Mouse (Mus musculus) retina, postnatal 1 day (tissue): ENCODE data around the gene Svs6.
A peak's percentile ranks its signal among the peaks of the same experiment; 100 is the strongest.
"Not testable (repeated sequence)": the region's sequence is repeated elsewhere in the genome, so short reads cannot be mapped to it uniquely, and the experiment has no call there.

ENCODE experiments used
- DNase-seq: peaks from one replicate; pipeline ENCODE4 v3.0.0-alpha.2; 2012

Svs6 gene

DNA sequence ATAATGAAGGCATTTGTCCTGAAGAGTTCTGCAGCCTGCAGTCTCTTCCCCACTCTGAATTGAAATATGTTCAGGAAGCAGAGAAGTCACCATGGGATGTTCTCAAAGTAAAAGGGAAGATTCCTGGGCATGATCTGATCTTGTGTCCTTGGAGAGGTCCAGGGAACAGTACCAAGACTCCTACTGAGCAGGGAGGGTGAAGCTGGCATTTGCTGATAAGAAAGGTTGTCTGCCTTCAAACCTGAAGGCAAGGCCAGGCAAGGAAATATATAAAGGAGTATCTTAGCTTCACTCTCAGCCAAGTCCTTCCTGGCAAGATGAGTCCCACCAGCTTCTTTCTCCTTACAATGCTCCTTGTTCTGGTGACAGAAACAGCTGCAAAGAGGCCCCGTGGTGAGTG, at the start of gene Svs6:
Gene Svs6, plus strand, starts transcription at position 301 of the 400 bp plus-strand sequence.
- not testable (repeated sequence) for DNase-seq

GRCm38 (mm10) chr2:164278359-164278758, 38.2 kb upstream of the Svs6 start, which contains the start of gene Svs4:
Gene Svs4 (minus strand): TSS chr2:164278459.
- no peak for DNase-seq

- not testable (repeated sequence) for DNase-seq
These were observed 27.6 kb upstream of the Svs6 start, which contains the start of gene Svs3a for GRCm38 (mm10) chr2:164288968-164289367. Gene Svs3a (plus strand): TSS chr2:164289268.

- no peak for DNase-seq
These were observed 4.0 kb upstream of the Svs6 start for GRCm38 (mm10) chr2:164312599-164312998.

- not testable (repeated sequence) for DNase-seq
These were observed 1.1 kb upstream of the Svs6 start for GRCm38 (mm10) chr2:164315460-164315859.

DNA sequence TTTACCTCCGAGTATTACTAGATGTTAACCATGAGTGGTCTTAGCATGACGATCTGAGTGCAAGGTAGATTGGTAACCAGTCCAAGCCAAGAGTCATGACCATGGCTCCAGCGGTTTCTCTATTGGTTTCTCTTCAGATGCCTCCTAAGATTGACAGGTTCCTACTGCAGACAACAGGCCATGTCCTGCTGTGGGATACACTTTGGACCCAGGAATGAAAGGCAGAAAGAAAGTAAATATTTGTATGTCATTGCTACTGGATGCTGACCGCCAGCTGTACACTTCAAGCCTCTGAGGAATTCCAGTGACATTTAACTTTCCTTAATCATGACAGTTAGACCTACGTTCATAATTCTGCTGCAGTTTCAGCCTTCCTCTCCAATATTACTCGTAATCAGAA, 4.4 kb downstream of the Svs6 start:
- no peak for DNase-seq

GRCm38 (mm10) chr2:164332440-164332839, 15.9 kb downstream of the Svs6 start, which contains the start of gene Svs5:
Gene Svs5 (plus strand): TSS chr2:164332740.
- DNase-seq, result not testable (repeated sequence)

- not testable (repeated sequence) for DNase-seq
These were observed 27.2 kb downstream of the Svs6 start for GRCm38 (mm10) chr2:164343732-164344131.

- not testable (repeated sequence) for DNase-seq
These were observed 31.1 kb downstream of the Svs6 start for GRCm38 (mm10) chr2:164347697-164348096.

GRCm38 (mm10) chr2:164348980-164349379, 32.4 kb downstream of the Svs6 start:
- peak; percentile 49 for DNase-seq

- no peak for DNase-seq
These were observed 36.1 kb downstream of the Svs6 start for GRCm38 (mm10) chr2:164352697-164353096.

DNA sequence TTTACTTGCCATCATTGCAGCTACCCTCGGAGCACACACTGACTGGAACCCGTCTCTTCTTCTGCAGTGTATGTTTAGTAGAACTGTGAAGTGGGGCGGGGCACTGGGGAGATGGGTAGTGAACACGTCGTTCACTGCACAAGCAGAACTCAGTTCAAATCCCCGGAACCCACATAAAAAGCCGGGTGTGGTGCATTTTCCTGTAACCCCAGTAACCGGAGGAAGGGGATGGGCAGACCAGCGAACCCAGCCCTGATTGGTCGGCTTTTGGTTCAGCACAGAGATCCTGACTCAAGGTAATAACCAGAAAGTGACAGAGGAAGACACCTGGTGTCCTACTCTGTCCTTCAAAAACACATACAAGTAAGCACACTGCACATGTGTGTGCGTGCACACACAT, 36.8 kb downstream of the Svs6 start:
- no peak for DNase-seq

DNA sequence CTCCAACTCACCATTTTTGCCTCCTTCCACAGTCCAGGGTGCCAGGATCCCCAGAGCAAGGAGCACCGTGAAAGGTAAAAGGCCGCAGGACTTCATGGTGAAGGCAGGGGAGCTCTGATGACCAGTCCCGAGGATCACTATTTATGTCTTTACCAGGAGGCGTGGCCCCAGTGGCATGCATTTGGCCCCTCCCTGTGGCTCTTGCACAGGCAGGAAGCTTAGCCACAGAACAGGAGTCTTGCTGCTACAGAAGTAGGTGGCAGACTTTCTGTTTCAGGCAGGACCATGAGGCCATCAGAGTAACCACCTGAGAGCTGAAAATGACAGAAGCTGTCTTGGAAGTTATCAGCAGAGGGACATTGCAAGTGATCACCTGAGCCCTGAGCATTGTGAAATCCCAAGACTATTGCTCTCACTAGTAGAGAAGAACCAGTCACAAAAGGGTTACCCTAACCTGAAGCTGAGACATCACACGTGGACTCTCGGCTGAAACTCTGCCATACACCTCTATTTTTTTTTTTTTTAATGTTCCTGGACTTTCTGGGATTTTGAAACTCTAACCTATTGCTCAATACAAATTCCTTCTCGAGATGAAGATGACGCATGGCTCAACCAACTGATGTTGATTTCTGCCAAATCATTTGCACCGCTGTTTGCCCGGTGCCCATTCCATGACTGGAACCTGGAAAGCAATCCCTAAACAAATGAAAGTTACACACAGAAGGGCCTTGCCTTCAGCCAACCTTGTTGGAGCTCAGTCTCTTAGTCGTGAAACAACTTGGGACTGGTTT, 39.8 kb downstream of the Svs6 start:
- DNase-seq, result no peak

DNA sequence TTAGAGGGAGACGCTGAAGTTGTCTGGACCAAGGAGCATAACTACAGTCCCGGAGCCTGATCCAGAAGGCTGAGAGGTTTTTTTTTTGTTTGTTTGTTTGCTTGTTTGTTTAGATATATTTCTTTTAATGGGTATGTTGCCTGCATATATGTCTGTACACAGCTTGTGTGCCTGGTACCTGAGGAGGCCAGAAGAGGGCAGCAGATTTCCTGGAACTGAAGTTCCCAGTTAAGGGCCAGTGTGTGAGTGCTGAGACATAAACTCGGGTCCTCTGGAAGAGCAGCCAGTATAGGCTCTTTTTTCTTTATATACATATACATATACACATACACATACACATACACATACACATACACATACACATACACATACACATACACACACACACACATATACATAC, 41.8 kb downstream of the Svs6 start:
- no peak for DNase-seq

DNA sequence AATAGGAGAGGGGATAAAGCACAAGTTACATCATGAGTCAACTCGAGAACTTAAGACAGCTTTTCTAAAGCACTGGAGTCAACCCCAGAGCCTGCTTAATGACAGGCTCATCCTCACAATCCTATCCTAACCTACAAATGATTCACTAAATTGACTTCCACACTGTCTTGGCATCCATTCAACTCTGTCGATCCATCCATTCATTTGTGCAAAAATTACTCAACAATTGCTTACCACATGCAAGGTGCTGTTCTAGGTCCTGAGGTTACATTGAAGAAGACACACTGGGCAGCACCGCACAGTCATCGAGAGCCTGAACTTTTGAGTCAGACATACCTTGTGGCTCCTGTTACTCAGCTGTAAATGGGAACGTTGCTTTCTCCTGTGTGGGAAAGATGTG, 42.5 kb downstream of the Svs6 start:
- DNase-seq, result no peak

DNA sequence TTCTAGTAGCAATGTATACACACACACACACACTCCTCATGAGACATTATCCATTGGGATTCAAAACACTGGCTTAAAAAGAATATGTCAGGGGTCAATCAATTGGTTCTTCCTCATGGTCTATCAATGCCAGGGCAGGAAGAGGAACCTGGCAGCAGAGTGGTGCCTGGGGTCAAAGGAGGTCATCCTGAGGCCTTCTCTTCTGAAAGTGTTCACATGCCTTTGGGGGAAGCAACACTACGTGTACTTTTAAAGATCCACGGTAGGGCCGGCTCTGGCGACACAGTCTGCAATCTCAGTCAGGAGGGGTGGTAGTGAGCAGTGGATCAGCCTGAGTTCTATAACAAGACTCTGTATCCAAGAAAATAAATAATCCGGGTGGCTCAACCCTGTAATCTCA, 43.1 kb downstream of the Svs6 start:
- DNase-seq, result no peak

- DNase-seq, result no peak
These were observed 44.6 kb downstream of the Svs6 start for GRCm38 (mm10) chr2:164360974-164361657.

DNA sequence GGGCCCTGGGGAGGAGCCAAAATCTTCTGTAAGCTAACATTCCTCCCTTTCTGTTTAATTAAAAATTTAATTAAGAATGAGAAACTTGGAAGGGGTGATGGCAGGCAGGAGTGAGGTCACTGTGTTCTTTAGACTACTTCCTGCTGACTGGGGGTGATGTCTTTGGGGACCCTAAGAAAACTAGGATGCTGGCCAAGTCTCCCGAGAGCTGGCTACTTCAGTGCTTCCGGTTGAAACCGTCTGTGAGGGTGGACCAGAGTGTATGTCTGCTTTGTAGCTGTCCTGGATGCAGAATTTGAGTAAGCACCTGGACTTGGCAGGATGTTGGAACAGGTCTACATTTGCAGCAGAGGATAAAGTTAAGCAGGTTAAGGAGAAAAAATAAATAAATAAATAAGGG, 50.4 kb downstream of the Svs6 start:
- DNase-seq, result no peak
